Mouse (Mus musculus) cerebellum, adult 2 months (tissue): ENCODE results near the gene Gm4981. TPM values are rescaled to one million over a fixed set of nuclear protein-coding genes. Genes with fewer than 3 reads are reported as not detected.

Experiments used
- DNase-seq, 2 experiments: peaks; one replicate each; pipeline ENCODE4 v3.0.0; 2021
- H3K27ac ChIP-seq: fragments of 200-500 bp; 2 replicates; pipeline ENCODE4 v1.5.1; 2012; ENCODE audit warnings: low read length, control low read depth, inconsistent platforms; ENCODE audit not compliant: insufficient read depth
- H3K27me3 ChIP-seq: fragments of 200-500 bp; 2 replicates; pipeline ENCODE4 v1.6.1; 2012; ENCODE audit warnings: inconsistent platforms, mild to moderate bottlenecking, low read length, moderate library complexity; ENCODE audit not compliant: control insufficient read depth, insufficient read depth
- H3K4me1 ChIP-seq: fragments of 200-500 bp; 2 replicates; pipeline ENCODE4 v1.6.1; 2011; ENCODE audit warnings: low read length; ENCODE audit not compliant: control insufficient read depth, insufficient read depth
- H3K4me3 ChIP-seq: fragments of 200-500 bp; replicated peaks from 2 replicates; pipeline ENCODE3; 2011; ENCODE audit warnings: mild to moderate bottlenecking, low read depth, low read length, control low read depth; ENCODE audit not compliant: insufficient read depth
- CTCF ChIP-seq: fragments of 200-500 bp; IDR thresholded peaks from 2 replicates; pipeline ENCODE4 v1.5.1; 2011; ENCODE audit warnings: low read depth, mild to moderate bottlenecking, control low read depth, low read length, moderate library complexity, borderline replicate concordance; ENCODE audit not compliant: insufficient read depth
- POLR2A ChIP-seq: fragments of 200-500 bp; IDR thresholded peaks from 2 replicates; pipeline ENCODE4 v1.6.1; 2011; ENCODE audit warnings: low read length, control low read depth, borderline replicate concordance; ENCODE audit not compliant: insufficient read depth
- WGBS: fragments of 180-500 bp; shearing (Covaris S2); methylation state at CpG from one replicate; pipeline ENCODE4 v1.1.7; 2018; 5-methylcytosine and 5-hydroxymethylcytosine counted together
- polyA plus RNA-seq: library from polyadenylated mRNA; depleted of rRNA; stranded (reverse); fragments of >200 nt; gene quantifications from 2 replicates; pipeline ENCODE4 v1.2.3, GENCODE M21; 2012

Gene Gm4981
- polyA plus RNA-seq, 1 experiment, result not detected

- WGBS, result 76% methylated on average over 6 of the region's 6 CpGs
Observed at GRCm38 (mm10) chr10:58220726-58221125, 15.8 kb downstream of the Gm4981 start.

GRCm38 (mm10) chr10:58217366-58217765 lies 19.1 kb downstream of the Gm4981 start:
- Histone ChIP-seq H3K4me1 (no peaks in the 10 kb centered on the region), H3K27me3 (no peaks in the 10 kb centered on the region), H3K27ac (no peak overlapping the region), H3K4me3 (no peak overlapping the region)
- 86% methylated on average over 3 of the region's 3 CpGs for WGBS
- TF ChIP-seq CTCF, result no peak
- no peak for DNase-seq

More at GRCm38 (mm10) chr10:58220726-58221125, 15.8 kb downstream of the Gm4981 start:
- Histone ChIP-seq H3K27ac (no peak overlapping the region), H3K27me3 (no peaks in the 10 kb centered on the region), H3K4me1 (no peaks in the 10 kb centered on the region), H3K4me3 (no peak overlapping the region)
- no peak for DNase-seq
- TF ChIP-seq POLR2A, result no peak
- no peak for TF ChIP-seq CTCF

GRCm38 (mm10) chr10:58215353-58215752 lies 21.1 kb downstream of the Gm4981 start:
- 92% methylated on average over 1 of the region's 1 CpGs for WGBS
- Histone ChIP-seq H3K4me3 (no peak overlapping the region), H3K27me3 (no peaks in the 10 kb centered on the region), H3K27ac (no peak overlapping the region), H3K4me1 (no peaks in the 10 kb centered on the region)
- TF ChIP-seq CTCF, result no peak
- no peak for TF ChIP-seq POLR2A
- no peak for DNase-seq

- Histone ChIP-seq H3K27ac (no peak overlapping the region), H3K27me3 (no peaks in the 10 kb centered on the region), H3K4me3 (no peak overlapping the region), H3K4me1 (no peaks in the 10 kb centered on the region)
- TF ChIP-seq CTCF (no peak), POLR2A (no peak)
- DNase-seq, result no peak
- WGBS, result 86% methylated on average over 5 of the region's 5 CpGs
Observed at GRCm38 (mm10) chr10:58214934-58215333, 21.6 kb downstream of the Gm4981 start.

- H3K27ac ChIP-seq, result no peak overlapping the region
- TF ChIP-seq CTCF, result no peak
- DNase-seq, result no peak
- no peaks in the 10 kb centered on the region for H3K4me1 ChIP-seq
- no peak overlapping the region for H3K4me3 ChIP-seq
- no peaks in the 10 kb centered on the region for H3K27me3 ChIP-seq
Observed at GRCm38 (mm10) chr10:58214497-58214896, 22.0 kb downstream of the Gm4981 start.

- H3K27ac ChIP-seq, result no peak overlapping the region
- no peaks in the 10 kb centered on the region for H3K27me3 ChIP-seq
- H3K4me1 ChIP-seq, result no peaks in the 10 kb centered on the region
- TF ChIP-seq CTCF, result no peak
- TF ChIP-seq POLR2A, result no peak
- DNase-seq, result no peak
- WGBS, result 76% methylated on average over 7 of the region's 7 CpGs
- H3K4me3 ChIP-seq, result no peak overlapping the region
Observed at GRCm38 (mm10) chr10:58212230-58212629, 24.3 kb downstream of the Gm4981 start.

- no peak for TF ChIP-seq CTCF
- no peak for TF ChIP-seq POLR2A
- no peak for DNase-seq
- Histone ChIP-seq H3K27ac (no peak overlapping the region), H3K4me3 (no peak overlapping the region), H3K4me1 (no peaks in the 10 kb centered on the region), H3K27me3 (no peaks in the 10 kb centered on the region)
- WGBS, result 89% methylated on average over 2 of the region's 2 CpGs
Observed at GRCm38 (mm10) chr10:58211213-58211612, 25.3 kb downstream of the Gm4981 start.

- DNase-seq, result no peak
- Histone ChIP-seq H3K27ac (no peak overlapping the region), H3K4me1 (no peaks in the 10 kb centered on the region), H3K27me3 (no peaks in the 10 kb centered on the region), H3K4me3 (no peak overlapping the region)
- TF ChIP-seq POLR2A (no peak), CTCF (no peak)
- WGBS, result 52% methylated on average over 1 of the region's 1 CpGs
Observed at GRCm38 (mm10) chr10:58210514-58210913, 26.0 kb downstream of the Gm4981 start.

- no peak for TF ChIP-seq CTCF
- no peak for TF ChIP-seq POLR2A
- no peaks in the 10 kb centered on the region for H3K27me3 ChIP-seq
- no peak overlapping the region for H3K4me3 ChIP-seq
- DNase-seq, result no peak
- H3K4me1 ChIP-seq, result no peaks in the 10 kb centered on the region
- H3K27ac ChIP-seq, result no peak overlapping the region
- WGBS, result 71% methylated on average over 2 of the region's 2 CpGs
Observed at GRCm38 (mm10) chr10:58209710-58210467, 26.6 kb downstream of the Gm4981 start.
